Mouse (Mus musculus) embryo, embryonic 11 days (tissue): ENCODE results near the gene Mdc1.
A peak's percentile ranks its signal among the peaks of the same experiment; 100 is the strongest.

Experiments used
- DNase-seq: peaks from one replicate; pipeline ENCODE4 v3.0.0-alpha.2; 2015

Gene Mdc1

DNA sequence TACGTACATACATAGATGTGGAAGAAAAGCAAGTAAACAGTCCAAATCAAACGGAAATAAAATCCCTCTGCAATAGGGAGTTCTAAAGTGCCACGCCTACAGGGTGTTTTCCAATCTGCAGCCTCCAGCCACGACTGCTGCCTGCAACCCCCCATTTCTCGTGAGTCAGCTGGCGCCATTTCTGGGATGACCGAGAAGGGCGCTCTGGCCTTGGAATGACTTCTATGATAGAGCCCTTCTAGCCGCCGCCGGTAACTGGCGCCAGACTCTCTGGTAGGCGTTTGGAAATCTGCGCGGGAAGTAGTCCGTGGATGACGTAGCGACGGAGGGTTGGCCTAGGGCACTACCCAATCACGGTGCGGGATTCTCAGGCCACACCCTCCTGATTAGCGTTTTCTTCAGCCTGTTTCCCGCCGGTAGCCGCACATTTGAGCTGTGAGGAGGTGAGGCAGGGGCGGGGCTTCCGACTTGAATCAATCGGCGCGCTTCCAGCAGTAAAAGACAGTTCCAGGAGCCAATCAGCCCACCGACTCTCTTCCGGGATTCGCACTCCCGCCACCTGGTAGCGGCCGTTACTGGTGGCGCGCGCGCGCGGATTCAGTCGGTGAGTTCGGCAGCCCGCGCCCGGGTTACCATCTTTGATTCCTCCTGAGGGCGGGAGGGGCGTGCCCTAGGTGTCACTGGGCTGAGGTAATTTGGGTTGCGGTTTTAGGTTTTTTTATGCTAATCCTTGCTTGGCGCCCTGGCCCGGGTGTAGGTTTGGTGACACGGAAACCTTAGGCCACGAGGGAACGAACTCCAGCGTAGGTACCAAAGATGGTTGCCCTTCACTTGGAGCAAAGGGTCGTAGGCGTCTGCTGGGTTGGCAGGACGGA, at the start of gene Mdc1:
Gene Mdc1, plus strand, starts transcription at position 440 of the 875 bp plus-strand sequence.
- DNase-seq = peak; percentile 100

- DNase-seq = no peak
These were observed 48.5 kb upstream of the Mdc1 start for GRCm38 (mm10) chr17:35792837-35793236.

GRCm38 (mm10) chr17:35795099-35795498, 46.2 kb upstream of the Mdc1 start:
- no peak for DNase-seq

DNA sequence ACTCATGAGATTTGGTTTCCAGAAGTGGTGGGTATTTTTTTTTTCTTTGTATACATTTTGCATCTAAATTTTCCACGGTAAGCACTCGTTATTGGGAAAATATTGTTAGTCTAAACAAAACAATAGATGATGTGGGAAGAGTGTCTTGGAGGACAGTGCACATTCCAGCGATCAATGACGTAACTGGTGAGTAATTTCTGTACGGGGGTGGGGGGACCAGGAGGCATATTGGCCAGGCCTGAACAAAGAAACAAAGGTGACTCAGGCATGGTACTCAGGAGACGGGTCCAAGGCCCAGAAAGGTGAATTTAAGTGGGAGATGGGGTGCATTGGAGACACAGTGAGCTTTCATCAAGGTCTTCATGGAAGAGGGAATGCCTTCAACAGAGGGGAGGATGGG, 45.7 kb upstream of the Mdc1 start:
- DNase-seq = no peak

- no peak for DNase-seq
These were observed 44.5 kb upstream of the Mdc1 start for GRCm38 (mm10) chr17:35796835-35797234.

GRCm38 (mm10) chr17:35800905-35801304, 40.4 kb upstream of the Mdc1 start:
- DNase-seq = no peak

GRCm38 (mm10) chr17:35803020-35803419, 38.3 kb upstream of the Mdc1 start:
- no peak for DNase-seq

DNA sequence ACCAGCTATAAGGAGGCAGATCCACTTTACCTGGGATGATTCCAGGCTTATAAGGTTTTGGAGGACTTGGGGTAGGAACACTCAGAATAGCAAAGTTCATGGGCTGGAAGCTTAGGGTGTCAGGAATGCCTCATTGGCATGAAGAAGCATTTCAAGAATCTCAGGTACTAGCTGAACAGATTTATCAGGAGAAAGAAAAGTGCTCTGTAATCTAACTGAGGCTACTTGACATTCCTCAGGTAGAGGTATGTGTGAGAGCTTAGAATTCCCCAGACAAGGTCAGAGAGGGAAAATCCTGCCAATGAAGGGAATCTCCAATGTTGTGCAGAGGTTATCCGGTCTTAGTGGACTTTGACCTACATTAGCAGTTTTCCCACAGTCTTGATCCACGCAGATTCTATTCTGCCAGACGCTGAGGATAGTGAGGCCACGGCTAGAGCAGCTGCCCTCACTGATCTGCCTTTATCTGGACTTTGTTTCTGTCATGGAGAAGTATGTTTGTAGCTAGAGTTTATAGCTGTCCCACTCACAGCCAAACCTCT, 37.4 kb upstream of the Mdc1 start:
- no peak for DNase-seq

- no peak for DNase-seq
These were observed 33.2 kb upstream of the Mdc1 start for GRCm38 (mm10) chr17:35808073-35808472.

DNA sequence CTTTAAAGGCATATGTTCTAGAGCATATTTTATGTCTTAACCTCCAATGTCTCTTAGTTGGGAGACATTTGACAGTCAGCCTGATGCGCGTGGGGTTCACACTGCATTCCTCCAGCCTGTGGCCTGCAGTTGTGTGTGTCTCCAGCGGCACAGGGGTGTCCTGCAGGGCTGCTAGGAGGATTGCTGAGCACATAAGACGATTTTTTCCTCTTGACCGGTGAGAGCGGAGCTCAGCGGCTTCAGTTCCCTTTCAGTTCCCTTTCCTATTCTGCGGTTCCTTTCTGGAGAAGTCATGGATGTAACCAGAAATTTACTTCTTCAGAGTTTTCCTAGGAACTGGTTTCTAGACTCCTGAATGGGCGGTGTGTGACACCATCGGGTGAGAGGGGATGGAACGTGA, 31.9 kb upstream of the Mdc1 start:
- DNase-seq = no peak

DNA sequence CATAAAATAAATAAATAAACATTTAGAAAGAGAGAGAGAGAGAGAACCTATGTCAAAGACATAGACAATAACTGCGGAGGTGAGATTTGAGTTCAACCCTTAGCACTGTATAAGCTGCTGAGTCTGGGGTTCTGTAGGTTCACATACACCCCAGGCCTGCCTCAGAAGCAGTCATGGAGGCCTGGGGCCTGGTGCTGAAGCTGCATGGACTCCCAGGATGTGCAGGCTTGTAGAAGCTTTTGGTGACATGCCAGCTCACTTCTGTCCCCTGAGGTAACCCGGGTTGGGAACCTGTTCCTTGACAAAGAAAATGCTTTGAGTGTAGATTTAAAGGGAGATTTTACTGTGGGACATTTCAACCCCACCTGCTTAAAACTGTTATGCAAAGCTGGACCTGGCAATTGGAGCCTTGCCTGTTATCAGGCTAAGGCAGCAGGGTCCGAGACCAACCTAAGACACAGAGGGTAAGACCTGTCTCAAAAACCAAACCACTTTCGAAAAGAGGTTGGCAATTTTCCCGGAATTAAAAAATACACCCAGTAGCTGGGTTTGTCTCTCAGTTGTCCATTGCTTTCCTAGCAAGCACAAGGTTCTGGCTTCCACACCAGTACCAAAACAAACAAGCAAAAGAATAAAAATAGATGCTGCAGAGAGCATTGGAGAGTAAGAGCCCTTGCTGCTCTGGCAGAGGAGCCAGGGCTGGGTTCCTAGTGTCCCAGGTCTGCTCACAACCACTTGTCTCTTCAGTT, 30.2 kb upstream of the Mdc1 start:
- DNase-seq = no peak

GRCm38 (mm10) chr17:35812307-35812706, 29.0 kb upstream of the Mdc1 start:
- no peak for DNase-seq

- no peak for DNase-seq
These were observed 28.6 kb upstream of the Mdc1 start for GRCm38 (mm10) chr17:35812736-35813135.

DNA sequence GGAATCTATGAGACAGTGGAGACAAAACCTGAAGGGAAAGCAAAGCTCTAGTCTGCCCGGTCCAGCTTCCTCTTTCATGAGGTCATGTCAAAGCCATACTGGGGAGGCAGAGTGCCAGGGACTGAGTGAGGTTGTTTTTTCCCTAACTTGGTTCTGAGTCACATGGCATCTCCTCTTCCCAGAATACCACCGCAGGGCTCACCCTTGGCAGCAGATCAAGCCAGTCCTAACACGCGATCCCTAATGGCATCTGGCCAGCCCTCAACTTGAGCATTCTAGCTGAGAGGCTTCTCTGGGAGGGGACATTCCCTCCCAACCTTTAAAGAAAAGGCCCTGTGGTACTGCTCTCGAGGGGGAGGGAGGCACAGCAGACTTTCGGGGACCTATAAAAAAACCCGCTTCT, 28.1 kb upstream of the Mdc1 start:
- no peak for DNase-seq

DNA sequence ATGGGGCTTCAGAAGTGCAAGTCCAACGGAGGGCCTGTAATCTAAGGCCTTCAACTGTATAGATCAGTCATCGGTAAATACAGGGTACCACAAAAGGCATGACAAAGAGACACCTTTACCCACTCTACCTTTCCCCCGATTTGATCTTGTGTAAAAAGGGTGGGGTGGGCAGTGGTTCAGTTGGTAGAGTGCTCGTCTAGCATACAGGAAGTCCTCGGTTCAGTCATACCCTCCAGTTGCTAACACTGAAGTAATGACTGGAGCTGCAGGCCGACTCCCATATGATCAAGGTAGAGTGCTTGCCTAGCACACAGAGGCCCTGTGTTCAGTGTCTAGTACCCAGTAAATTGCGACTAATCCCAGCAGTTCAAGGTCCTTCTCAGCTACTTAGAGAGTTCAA, 27.7 kb upstream of the Mdc1 start:
- DNase-seq = no peak

DNA sequence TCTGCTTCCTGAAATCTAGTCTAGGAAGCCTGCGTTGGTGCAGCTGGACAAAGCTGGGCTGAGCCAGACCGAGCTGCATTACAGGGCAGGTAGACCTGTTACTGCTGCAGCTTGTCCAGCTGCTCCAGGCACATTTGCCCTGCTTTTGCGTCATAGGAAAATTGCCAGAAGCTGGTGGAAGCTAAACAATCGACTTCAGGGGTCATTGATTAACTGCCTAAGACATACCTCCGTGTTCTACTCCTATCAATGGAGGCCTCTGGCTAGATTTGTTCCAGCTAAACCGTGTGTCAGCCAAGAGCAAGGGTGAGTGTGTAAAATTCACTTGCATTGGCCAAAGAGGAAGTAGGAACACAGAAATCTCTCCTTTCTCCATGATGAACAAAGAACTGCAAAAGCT, 26.6 kb upstream of the Mdc1 start:
- no peak for DNase-seq

GRCm38 (mm10) chr17:35815836-35816235, 25.5 kb upstream of the Mdc1 start:
- DNase-seq = no peak

- no peak for DNase-seq
These were observed 24.6 kb upstream of the Mdc1 start for GRCm38 (mm10) chr17:35816686-35817085.

GRCm38 (mm10) chr17:35817226-35817625, 24.1 kb upstream of the Mdc1 start:
- DNase-seq = peak; percentile 47

DNA sequence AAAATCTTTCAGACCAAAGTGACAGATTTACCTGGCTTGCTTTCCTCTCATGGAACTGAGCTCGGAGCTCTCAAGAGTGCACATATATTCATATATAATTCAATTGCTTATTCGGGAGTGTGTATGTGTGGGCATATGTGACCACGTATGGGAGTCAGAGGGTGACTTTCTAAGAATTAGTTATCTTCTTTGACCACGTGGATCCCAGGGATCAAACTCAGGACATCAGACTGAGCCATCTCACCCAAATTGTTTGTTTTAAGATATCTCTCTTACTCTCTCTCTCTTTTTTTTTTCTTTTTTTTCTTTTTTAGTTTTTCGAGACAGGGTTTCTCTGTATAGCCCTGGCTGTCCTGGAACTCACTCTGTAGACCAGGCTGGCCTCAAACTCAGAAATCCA, 21.2 kb upstream of the Mdc1 start:
- no peak for DNase-seq

- peak; percentile 85 for DNase-seq
These were observed 19.6 kb upstream of the Mdc1 start, which contains the start of gene Ier3 for GRCm38 (mm10) chr17:35821439-35822430. TSS of gene Ier3 (plus strand) at chr17:35821684.

DNA sequence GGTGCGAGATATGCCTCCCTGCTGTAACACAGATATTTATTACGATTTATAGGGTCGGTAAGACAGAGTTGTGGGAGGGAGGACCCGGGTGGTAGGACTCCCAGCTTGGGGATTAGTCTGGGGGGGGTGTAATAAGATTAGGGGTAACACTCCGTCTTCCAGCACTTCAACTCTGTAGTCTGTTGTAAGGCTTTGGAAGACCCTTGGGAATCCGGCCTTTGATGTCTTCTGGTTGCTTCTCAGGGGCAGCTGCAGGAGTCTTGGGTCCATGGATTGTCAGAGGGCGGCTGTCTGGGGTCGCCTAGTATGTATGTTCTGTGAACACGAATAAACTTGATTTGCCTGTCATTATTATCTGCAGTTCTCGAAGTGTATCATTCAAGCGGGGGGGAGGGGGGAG, 18.8 kb upstream of the Mdc1 start:
- no peak for DNase-seq
